Mouse (Mus musculus): ENCODE data around the gene Pknox1. TPM values are rescaled to one million over a fixed set of nuclear protein-coding genes. Genes with fewer than 3 reads are reported as not detected.

Pknox1 gene
- polyA plus RNA-seq, 1 experiment, result 52.9 TPM

- Histone ChIP-seq H3K4me1 (ENCODE audit: control insufficient read depth, insufficient read depth, low read length) (peaks cover 4% of the 10 kb centered on the region), H3K4me3 (ENCODE audit: low read depth, low read length) (peak overlapping the region; percentile 50), H3K27ac (ENCODE audit: insufficient read depth, low read length) (no peak overlapping the region), H3K9ac (ENCODE audit: low read depth, poor library complexity, severe bottlenecking) (peak overlapping the region; percentile 11; the same call in 1 of the 2 replicates), H3K9me3 (replicated peaks; ENCODE audit: control insufficient read depth, insufficient read depth, low read length, poor library complexity, severe bottlenecking) (peaks cover 28% of the 10 kb centered on the region), H3K36me3 (ENCODE audit: control insufficient read depth, insufficient read depth, low read length, poor library complexity, severe bottlenecking) (no peaks in the 10 kb centered on the region), H3K27me3 (ENCODE audit: control insufficient read depth, insufficient read depth, low read length, poor library complexity, severe bottlenecking) (no peaks in the 10 kb centered on the region)
- TF ChIP-seq POLR2A (IDR thresholded peaks at IDR 0.05; ENCODE audit: insufficient read depth, low read length) (no peak), EP300 (IDR thresholded peaks at IDR 0.05; ENCODE audit: insufficient read depth, low read depth, low read length) (no peak), CTCF (IDR thresholded peaks at IDR 0.05; ENCODE audit: low read depth, low read length) (no peak)
These were observed 6.5 kb upstream of the Pknox1 start for GRCm38 (mm10) chr17:31557947-31558542.

GRCm38 (mm10) chr17:31559021-31559789, 5.3 kb upstream of the Pknox1 start:
- no peaks in the 10 kb centered on the region for H3K36me3 ChIP-seq (ENCODE audit: control insufficient read depth, insufficient read depth, low read length, poor library complexity, severe bottlenecking)
- no peaks in the 10 kb centered on the region for H3K27me3 ChIP-seq (ENCODE audit: control insufficient read depth, insufficient read depth, low read length, poor library complexity, severe bottlenecking)
- peak overlapping the region; percentile 95 for H3K4me3 ChIP-seq (ENCODE audit: low read depth, low read length)
- H3K9me3 ChIP-seq (replicated peaks; ENCODE audit: control insufficient read depth, insufficient read depth, low read length, poor library complexity, severe bottlenecking), result peaks cover 20% of the 10 kb centered on the region
- H3K27ac ChIP-seq (ENCODE audit: insufficient read depth, low read length), result no peak overlapping the region
- H3K4me1 ChIP-seq (ENCODE audit: control insufficient read depth, insufficient read depth, low read length), result peaks cover 4% of the 10 kb centered on the region
- peak overlapping the region; percentile 83 for H3K9ac ChIP-seq (ENCODE audit: low read depth, poor library complexity, severe bottlenecking)
- TF ChIP-seq POLR2A (IDR thresholded peaks at IDR 0.05; ENCODE audit: insufficient read depth, low read length) (peak; percentile 77), EP300 (IDR thresholded peaks at IDR 0.05; ENCODE audit: insufficient read depth, low read depth, low read length) (no peak), CTCF (IDR thresholded peaks at IDR 0.05; ENCODE audit: low read depth, low read length) (no peak)

- peak overlapping the region; percentile 5 for H3K27ac ChIP-seq (ENCODE audit: insufficient read depth, low read length)
- no peaks in the 10 kb centered on the region for H3K27me3 ChIP-seq (ENCODE audit: control insufficient read depth, insufficient read depth, low read length, poor library complexity, severe bottlenecking)
- no peaks in the 10 kb centered on the region for H3K36me3 ChIP-seq (ENCODE audit: control insufficient read depth, insufficient read depth, low read length, poor library complexity, severe bottlenecking)
- H3K4me1 ChIP-seq (ENCODE audit: control insufficient read depth, insufficient read depth, low read length), result no peaks in the 10 kb centered on the region
- H3K4me3 ChIP-seq (ENCODE audit: low read depth, low read length), result peak overlapping the region; percentile 92
- H3K9me3 ChIP-seq (replicated peaks; ENCODE audit: control insufficient read depth, insufficient read depth, low read length, poor library complexity, severe bottlenecking), result no peaks in the 10 kb centered on the region
- TF ChIP-seq EP300 (IDR thresholded peaks at IDR 0.05; ENCODE audit: insufficient read depth, low read depth, low read length), result no peak
- peak overlapping the region; percentile 88 for H3K9ac ChIP-seq (ENCODE audit: low read depth, poor library complexity, severe bottlenecking)
These were observed 911 bp upstream of the Pknox1 start for GRCm38 (mm10) chr17:31563632-31564014.

GRCm38 (mm10) chr17:31564858-31565140, 265 bp downstream of the Pknox1 start:
- peaks cover 2% of the 10 kb centered on the region for H3K4me1 ChIP-seq (ENCODE audit: control insufficient read depth, insufficient read depth, low read length)
- H3K9me3 ChIP-seq (replicated peaks; ENCODE audit: control insufficient read depth, insufficient read depth, low read length, poor library complexity, severe bottlenecking), result no peaks in the 10 kb centered on the region
- no peak overlapping the region for H3K27ac ChIP-seq (ENCODE audit: insufficient read depth, low read length)
- peak overlapping the region; percentile 98 for H3K9ac ChIP-seq (ENCODE audit: low read depth, poor library complexity, severe bottlenecking)
- H3K36me3 ChIP-seq (ENCODE audit: control insufficient read depth, insufficient read depth, low read length, poor library complexity, severe bottlenecking), result no peaks in the 10 kb centered on the region
- TF ChIP-seq CTCF (IDR thresholded peaks at IDR 0.05; ENCODE audit: low read depth, low read length) (no peak), EP300 (IDR thresholded peaks at IDR 0.05; ENCODE audit: insufficient read depth, low read depth, low read length) (no peak)
- H3K27me3 ChIP-seq (ENCODE audit: control insufficient read depth, insufficient read depth, low read length, poor library complexity, severe bottlenecking), result no peaks in the 10 kb centered on the region
- peak overlapping the region; percentile 94 for H3K4me3 ChIP-seq (ENCODE audit: low read depth, low read length)

- no peaks in the 10 kb centered on the region for H3K9me3 ChIP-seq (replicated peaks; ENCODE audit: control insufficient read depth, insufficient read depth, low read length, poor library complexity, severe bottlenecking)
- TF ChIP-seq EP300 (IDR thresholded peaks at IDR 0.05; ENCODE audit: insufficient read depth, low read depth, low read length), result no peak
- TF ChIP-seq POLR2A (IDR thresholded peaks at IDR 0.05; ENCODE audit: insufficient read depth, low read length), result no peak
- TF ChIP-seq CTCF (IDR thresholded peaks at IDR 0.05; ENCODE audit: low read depth, low read length), result no peak
- H3K27ac ChIP-seq (ENCODE audit: insufficient read depth, low read length), result no peak overlapping the region
- H3K4me1 ChIP-seq (ENCODE audit: control insufficient read depth, insufficient read depth, low read length), result peaks cover 2% of the 10 kb centered on the region
- no peaks in the 10 kb centered on the region for H3K36me3 ChIP-seq (ENCODE audit: control insufficient read depth, insufficient read depth, low read length, poor library complexity, severe bottlenecking)
- peak overlapping the region; percentile 98 for H3K9ac ChIP-seq (ENCODE audit: low read depth, poor library complexity, severe bottlenecking)
- no peaks in the 10 kb centered on the region for H3K27me3 ChIP-seq (ENCODE audit: control insufficient read depth, insufficient read depth, low read length, poor library complexity, severe bottlenecking)
- peak overlapping the region; percentile 94 for H3K4me3 ChIP-seq (ENCODE audit: low read depth, low read length)
These were observed 865 bp downstream of the Pknox1 start for GRCm38 (mm10) chr17:31565141-31566056.
